Mouse (Mus musculus) embryonic fibroblast, embryonic 13.5 days (primary cell): ENCODE measurements around the gene Rasgef1b. TPM values are rescaled to one million over a fixed set of nuclear protein-coding genes. Genes with fewer than 3 reads are reported as not detected.

Experiments
- H3K27ac ChIP-seq: 2 replicates; pipeline ENCODE4 v1.5.1; 2012; ENCODE audit warnings: low read length, control low read depth, inconsistent platforms; ENCODE audit not compliant: insufficient read depth
- H3K4me1 ChIP-seq: 2 replicates; pipeline ENCODE4 v1.6.1; 2011; ENCODE audit warnings: low read length; ENCODE audit not compliant: control insufficient read depth, insufficient read depth
- H3K4me3 ChIP-seq: 2 replicates; pipeline ENCODE4 v1.5.1; 2011; ENCODE audit warnings: mild to moderate bottlenecking, control low read depth, low read length; ENCODE audit not compliant: insufficient read depth
- CTCF ChIP-seq: IDR thresholded peaks from 2 replicates; pipeline ENCODE4 v1.5.1; 2011; ENCODE audit warnings: mild to moderate bottlenecking, control low read depth, low read length, moderate library complexity, borderline replicate concordance; ENCODE audit not compliant: insufficient read depth
- POLR2A ChIP-seq: IDR thresholded peaks from 2 replicates; pipeline ENCODE4 v1.6.1; 2011; ENCODE audit warnings: low read depth, mild to moderate bottlenecking, control low read depth, low read length, moderate library complexity
- polyA plus RNA-seq: library from polyadenylated mRNA; stranded (reverse); fragments of >200 nt; gene quantifications from 2 replicates; pipeline ENCODE4 v1.2.4, GENCODE M21; 2011; ENCODE audit warnings: low read depth; ENCODE audit not compliant: missing spikeins, insufficient read length

Gene Rasgef1b
- polyA plus RNA-seq, 1 experiment: 2.1 TPM

GRCm38 (mm10) chr5:99502681-99503080 lies 226.2 kb downstream of the Rasgef1b start:
- Histone ChIP-seq H3K27ac (no peak overlapping the region), H3K4me3 (no peak overlapping the region), H3K4me1 (no peaks in the 10 kb centered on the region; the same call in 1 of the 2 replicates)
- TF ChIP-seq POLR2A (no peak), CTCF (no peak)

DNA sequence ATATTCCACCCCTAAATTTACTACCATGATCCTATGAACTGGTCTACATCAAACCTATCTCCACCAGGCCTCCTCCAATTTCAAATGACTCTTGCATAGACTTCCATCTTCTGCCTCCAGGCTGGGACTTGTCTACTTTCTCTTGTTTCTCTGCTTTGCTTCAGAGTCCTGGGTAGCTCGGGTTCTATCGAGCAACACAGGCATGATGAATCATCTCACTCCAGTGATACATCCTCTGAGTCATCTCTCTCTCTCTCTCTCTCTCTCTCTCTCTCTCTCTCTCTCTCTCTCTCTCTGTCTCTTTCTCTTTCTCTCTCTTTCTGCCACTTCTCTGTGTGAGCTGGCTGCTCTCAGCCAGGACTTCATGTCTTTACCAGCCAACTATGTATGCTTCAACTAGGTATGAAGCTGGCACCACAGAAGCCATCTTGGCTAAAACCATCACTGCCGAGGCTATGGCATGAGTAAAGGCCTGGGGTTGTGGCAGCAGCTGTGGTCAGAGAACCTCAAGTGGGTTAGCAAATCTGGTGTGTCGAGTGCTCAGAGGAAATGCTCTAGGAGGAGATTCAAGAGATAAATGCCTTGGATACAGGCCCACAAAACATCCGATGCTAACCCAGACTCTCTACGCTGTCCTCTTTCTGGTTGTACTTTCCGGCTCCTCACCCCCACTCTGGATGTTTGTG lies 229.3 kb downstream of the Rasgef1b start:
- no peak overlapping the region for H3K4me3 ChIP-seq
- H3K27ac ChIP-seq: peak overlapping the region; percentile 32
- TF ChIP-seq CTCF (no peak), POLR2A (no peak)
- H3K4me1 ChIP-seq: no peaks in the 10 kb centered on the region; the same call in 1 of the 2 replicates

DNA sequence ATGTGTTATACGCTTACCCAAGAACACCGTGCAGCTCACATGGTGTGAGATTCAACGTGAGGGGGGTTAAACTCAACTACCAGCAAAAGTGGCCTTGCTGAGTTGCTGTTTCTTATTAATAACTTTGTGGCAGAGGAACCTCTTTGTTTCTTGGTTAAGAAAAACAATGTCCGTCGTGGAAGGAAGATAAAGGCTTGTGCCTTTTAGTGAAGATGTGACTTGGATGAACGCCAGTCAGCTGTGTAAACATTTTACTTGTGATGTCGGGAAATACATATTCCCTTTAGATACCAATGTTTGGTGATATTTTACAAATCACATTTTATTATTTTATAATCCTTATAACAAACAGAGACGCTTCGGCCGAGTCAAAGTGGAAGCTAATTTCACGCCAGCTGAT lies 231.0 kb downstream of the Rasgef1b start:
- no peak overlapping the region for H3K27ac ChIP-seq
- no peak overlapping the region for H3K4me3 ChIP-seq
- no peaks in the 10 kb centered on the region; the same call in 1 of the 2 replicates for H3K4me1 ChIP-seq
- TF ChIP-seq CTCF: no peak
- no peak for TF ChIP-seq POLR2A

DNA sequence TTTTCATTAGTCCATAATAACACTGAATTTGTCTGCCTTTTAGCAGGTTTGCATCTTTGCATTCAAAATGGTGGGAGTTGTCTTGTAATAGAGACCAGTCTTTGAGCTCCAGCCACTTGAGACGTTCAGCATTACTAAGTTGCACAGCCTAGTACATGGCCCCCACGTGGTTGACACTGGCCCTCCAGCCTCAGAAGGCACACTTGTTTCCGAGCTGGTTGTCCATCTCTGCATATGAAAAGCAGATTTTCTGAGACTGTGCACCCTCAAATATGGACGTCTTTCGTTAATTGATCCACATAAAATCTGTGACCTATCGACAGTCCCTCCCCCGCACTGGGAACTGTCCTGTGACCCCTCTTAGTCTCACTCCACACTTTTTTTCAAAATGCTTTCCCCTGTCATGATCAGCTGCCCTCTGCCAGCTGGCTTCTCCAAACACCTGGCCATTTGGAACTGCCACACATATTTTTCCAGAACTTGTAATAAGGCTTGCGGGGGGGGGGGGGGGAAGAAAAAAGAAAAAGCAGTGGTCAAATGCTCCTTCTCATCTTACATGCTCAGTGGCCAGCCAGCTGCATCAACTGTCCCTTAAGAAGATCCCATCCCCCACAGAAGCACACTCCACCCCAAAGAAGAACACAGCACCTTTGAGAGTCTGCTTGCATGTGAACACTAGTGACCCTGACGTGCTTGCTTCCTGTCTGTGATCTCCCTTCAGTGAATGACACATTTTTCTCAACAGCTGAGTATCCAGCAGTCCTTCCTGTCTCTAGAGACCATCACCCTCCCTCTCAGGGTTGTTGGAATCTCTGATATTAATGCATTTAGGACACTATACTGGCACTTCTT lies 231.7 kb downstream of the Rasgef1b start:
- TF ChIP-seq POLR2A: no peak
- no peak for TF ChIP-seq CTCF
- Histone ChIP-seq H3K4me3 (no peak overlapping the region), H3K4me1 (no peaks in the 10 kb centered on the region; the same call in 1 of the 2 replicates), H3K27ac (no peak overlapping the region)

DNA sequence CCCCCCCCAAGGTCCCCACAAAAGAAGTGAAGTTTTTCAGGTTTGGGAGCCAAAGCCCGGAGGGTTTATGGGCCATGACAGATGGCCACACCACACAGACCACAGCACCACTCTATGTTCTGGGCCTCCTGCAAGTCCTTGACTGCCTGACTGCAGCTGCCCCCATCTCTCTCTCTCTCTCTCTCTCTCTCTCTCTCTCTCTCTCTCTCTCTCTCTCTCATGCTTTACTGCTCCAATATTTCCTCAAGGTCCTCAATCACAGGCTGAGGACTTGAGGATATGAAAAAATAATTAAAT lies 232.8 kb downstream of the Rasgef1b start:
- Histone ChIP-seq H3K4me3 (no peak overlapping the region), H3K27ac (no peak overlapping the region), H3K4me1 (no peaks in the 10 kb centered on the region; the same call in 1 of the 2 replicates)
- TF ChIP-seq POLR2A (no peak), CTCF (no peak)

DNA sequence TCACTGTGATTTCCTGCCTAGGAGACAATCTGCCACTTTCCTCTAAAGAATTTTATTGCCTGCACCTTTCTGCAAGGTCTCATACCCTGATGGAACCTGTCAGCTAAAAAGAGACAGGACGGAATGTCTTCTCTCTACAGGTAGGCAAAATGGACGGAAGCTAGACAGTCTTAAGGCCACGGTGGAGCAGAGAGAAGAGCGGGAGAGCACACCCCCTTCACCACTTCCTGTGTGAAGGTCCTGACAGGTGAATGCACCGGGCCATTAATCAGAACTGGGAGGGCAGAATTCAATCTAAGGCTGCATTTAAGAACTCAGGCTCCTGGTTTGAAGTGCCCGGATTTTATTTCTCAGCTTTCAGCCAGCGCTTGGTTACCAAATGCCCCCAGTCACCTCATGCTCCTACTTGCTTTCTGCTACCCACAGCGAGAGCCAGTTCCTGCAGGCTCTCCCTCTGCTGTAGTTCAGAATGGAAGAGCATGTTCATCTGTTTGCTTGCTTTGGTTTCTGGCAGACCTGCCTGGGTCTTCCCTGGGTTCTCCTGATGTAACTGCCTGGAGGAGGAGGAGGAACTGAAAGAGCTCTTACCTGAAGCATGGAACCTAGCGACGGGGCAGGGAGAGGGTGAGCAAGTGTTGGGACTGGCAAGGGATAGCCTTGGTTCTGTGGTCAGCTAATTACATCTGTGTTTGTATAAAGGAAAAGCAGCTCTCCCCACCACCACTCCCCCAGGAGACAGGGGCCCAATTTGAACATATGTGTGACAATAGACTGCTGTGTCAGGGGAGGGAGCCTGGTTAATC lies 233.3 kb downstream of the Rasgef1b start:
- no peak overlapping the region for H3K27ac ChIP-seq
- H3K4me3 ChIP-seq: no peak overlapping the region
- TF ChIP-seq CTCF (no peak), POLR2A (no peak)
- H3K4me1 ChIP-seq: no peaks in the 10 kb centered on the region; the same call in 1 of the 2 replicates

GRCm38 (mm10) chr5:99493861-99494260 lies 235.0 kb downstream of the Rasgef1b start:
- Histone ChIP-seq H3K27ac (no peak overlapping the region), H3K4me1 (no peaks in the 10 kb centered on the region), H3K4me3 (no peak overlapping the region)
- TF ChIP-seq CTCF (no peak), POLR2A (no peak)

GRCm38 (mm10) chr5:99493017-99493416 lies 235.8 kb downstream of the Rasgef1b start:
- H3K4me1 ChIP-seq: no peaks in the 10 kb centered on the region
- TF ChIP-seq POLR2A (no peak), CTCF (no peak)
- no peak overlapping the region for H3K4me3 ChIP-seq
- H3K27ac ChIP-seq: no peak overlapping the region

DNA sequence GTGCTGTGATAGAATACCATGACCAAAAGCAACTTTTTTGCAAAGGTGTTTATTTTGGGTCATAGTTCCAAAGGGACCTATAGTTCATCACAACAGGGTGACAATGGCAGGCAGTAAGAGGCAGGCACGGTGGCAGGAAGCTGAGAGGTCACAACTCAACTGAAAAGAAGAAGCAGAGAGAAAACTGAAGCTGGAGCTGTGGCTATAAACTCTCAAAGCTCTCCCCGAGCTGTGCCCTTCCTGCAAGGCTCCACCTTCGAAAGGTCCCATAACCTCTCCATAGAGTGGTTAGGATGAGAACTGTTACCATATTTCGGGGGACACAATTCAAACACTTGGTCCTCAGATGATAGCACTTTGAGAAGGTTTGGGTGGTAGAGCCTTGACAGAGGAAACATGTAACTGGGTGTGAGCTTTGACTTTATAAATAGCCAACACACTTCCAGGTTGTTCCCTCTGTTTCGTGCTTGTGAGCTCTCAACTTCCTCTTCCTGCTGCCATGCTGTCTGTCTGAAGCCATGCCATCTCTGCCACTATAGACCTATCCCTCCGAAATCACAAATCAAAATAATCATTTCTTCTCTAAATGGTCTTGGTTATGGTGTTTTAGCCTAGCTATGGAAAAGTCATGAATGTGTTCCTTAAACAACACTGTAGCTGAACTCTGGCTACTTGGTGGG lies 240.2 kb downstream of the Rasgef1b start:
- H3K27ac ChIP-seq: no peak overlapping the region
- no peak overlapping the region for H3K4me3 ChIP-seq
- H3K4me1 ChIP-seq: no peaks in the 10 kb centered on the region
- no peak for TF ChIP-seq POLR2A
- TF ChIP-seq CTCF: no peak
